Mouse (Mus musculus) lung, postnatal 0 days (tissue): Measurements from ENCODE around the gene Ednra. TPM values are rescaled to one million over a fixed set of nuclear protein-coding genes. Genes with fewer than 3 reads are reported as not detected.
A peak's percentile ranks its signal among the peaks of the same experiment; 100 is the strongest.

ENCODE experiments used
- ATAC-seq: fragments of 200-750 bp; cut with Nextera tagmentation; 2 replicates; pipeline ENCODE4 v1.8.0; 2017; ENCODE audit warnings: moderate library complexity
- DNase-seq: peaks from one replicate; pipeline ENCODE4 v3.0.0-alpha.2; 2016; ENCODE audit warnings: low spot score
- H3K27ac ChIP-seq: fragments of 300-500 bp; sonication (generic); 2 replicates; pipeline ENCODE4 v1.5.1; 2014; ENCODE audit warnings: antibody characterized with exemption, mild to moderate bottlenecking, low read length, mixed read lengths
- H3K27me3 ChIP-seq: fragments of 300-500 bp; sonication (generic); replicated peaks from 2 replicates; pipeline ENCODE4 v1.6.1; 2014; ENCODE audit warnings: low read length, mixed read lengths; ENCODE audit not compliant: insufficient read depth
- H3K36me3 ChIP-seq: fragments of 300-500 bp; sonication (generic); 2 replicates; pipeline ENCODE4 v1.6.1; 2014; ENCODE audit warnings: low read length, mixed read lengths; ENCODE audit not compliant: insufficient read depth
- H3K4me1 ChIP-seq: fragments of 300-500 bp; sonication (generic); 2 replicates; pipeline ENCODE4 v1.6.1; 2014; ENCODE audit warnings: antibody characterized with exemption, low read depth, low read length, mixed read lengths; ENCODE audit not compliant: insufficient read depth
- H3K4me2 ChIP-seq: fragments of 300-500 bp; sonication (generic); replicated peaks from 2 replicates; pipeline ENCODE4 v1.6.1; 2014; ENCODE audit warnings: low read depth, mild to moderate bottlenecking, low read length, moderate library complexity, mixed read lengths
- H3K4me3 ChIP-seq: fragments of 300-500 bp; sonication (generic); 2 replicates; pipeline ENCODE4 v1.5.1; 2014; ENCODE audit warnings: low read depth, low read length
- H3K9ac ChIP-seq: fragments of 300-500 bp; sonication (generic); replicated peaks from 2 replicates; pipeline ENCODE4 v1.6.1; 2014; ENCODE audit warnings: low read depth, mild to moderate bottlenecking
- H3K9me3 ChIP-seq: fragments of 300-500 bp; sonication (generic); 2 replicates; pipeline ENCODE4 v1.6.1; 2016; ENCODE audit warnings: low read length, mixed read lengths
- CTCF ChIP-seq: IDR thresholded peaks from 2 replicates; pipeline ENCODE4 v1.5.1; 2016; ENCODE audit warnings: antibody characterized with exemption, mild to moderate bottlenecking
- EP300 ChIP-seq: IDR thresholded peaks from 2 replicates; pipeline ENCODE4 v1.6.1; 2016; ENCODE audit warnings: antibody characterized with exemption, mild to moderate bottlenecking, control low read depth
- WGBS: fragments of 180-500 bp; shearing (Covaris S2); extraction: QIAGEN DNeasy Blood & Tissue Kit; methylation state at CpG from one replicate; pipeline ENCODE4 v1.1.7; 2014; 5-methylcytosine and 5-hydroxymethylcytosine counted together
- polyA plus RNA-seq: library from polyadenylated mRNA; unstranded; fragments of >200 nt; fragmentation: Nextera tagmentation; extraction: Ambion mirVana; gene quantifications from 2 replicates; pipeline ENCODE4 v1.2.1, GENCODE M21; 2015

Gene Ednra
- polyA plus RNA-seq, 1 experiment from 2014 or later = 57.6 TPM

- Histone ChIP-seq H3K27me3 (no peaks in the 10 kb centered on the region), H3K9ac (no peak overlapping the region), H3K27ac (no peak overlapping the region), H3K9me3 (no peaks in the 10 kb centered on the region), H3K4me1 (0 out of 2 replicates have a peak, but pooled peaks cover 2% of the 10 kb centered on the region), H3K4me3 (no peak overlapping the region), H3K36me3 (no peaks in the 10 kb centered on the region), H3K4me2 (no peak overlapping the region)
- TF ChIP-seq EP300 (no peak), CTCF (no peak)
- DNase-seq (peak; percentile 67), ATAC-seq (peak; percentile 67)
- WGBS = 44% methylated on average over 8 of the region's 8 CpGs
Observed at GRCm38 (mm10) chr8:77764253-77764652, 40.0 kb upstream of the Ednra start.

- no peak for TF ChIP-seq CTCF
- peak; percentile 62; the same call in 1 of the 2 replicates for TF ChIP-seq EP300
- DNase-seq = peak; percentile 70
- Histone ChIP-seq H3K27me3 (no peaks in the 10 kb centered on the region), H3K9ac (no peak overlapping the region), H3K4me3 (no peak overlapping the region), H3K4me1 (0 out of 2 replicates have a peak, but pooled peaks cover 2% of the 10 kb centered on the region), H3K36me3 (no peaks in the 10 kb centered on the region), H3K9me3 (no peaks in the 10 kb centered on the region), H3K4me2 (no peak overlapping the region), H3K27ac (no peak overlapping the region)
- 62% methylated on average over 3 of the region's 3 CpGs for WGBS
- peak; percentile 55 for ATAC-seq
Observed at GRCm38 (mm10) chr8:77762967-77763366, 38.7 kb upstream of the Ednra start.

- Histone ChIP-seq H3K4me2 (no peak overlapping the region), H3K4me1 (peaks cover 5% of the 10 kb centered on the region; the same call in 1 of the 2 replicates), H3K27me3 (no peaks in the 10 kb centered on the region), H3K27ac (0 out of 2 replicates have a peak overlapping the region, but pooled peaks have one; percentile 2), H3K9me3 (no peaks in the 10 kb centered on the region), H3K9ac (no peak overlapping the region), H3K4me3 (no peak overlapping the region), H3K36me3 (no peaks in the 10 kb centered on the region)
- peak; percentile 57 for ATAC-seq
- DNase-seq = peak; percentile 66
- WGBS = 22% methylated on average over 4 of the region's 4 CpGs
- no peak for TF ChIP-seq EP300
- TF ChIP-seq CTCF = no peak
Observed at GRCm38 (mm10) chr8:77755441-77755840, 31.2 kb upstream of the Ednra start.

- no peak overlapping the region for H3K27ac ChIP-seq
- no peaks in the 10 kb centered on the region for H3K9me3 ChIP-seq
- no peaks in the 10 kb centered on the region for H3K36me3 ChIP-seq
- no peaks in the 10 kb centered on the region for H3K27me3 ChIP-seq
- no peak overlapping the region for H3K4me3 ChIP-seq
- peaks cover 5% of the 10 kb centered on the region; the same call in 1 of the 2 replicates for H3K4me1 ChIP-seq
- ATAC-seq (no peak), DNase-seq (no peak)
- no peak overlapping the region for H3K4me2 ChIP-seq
- no peak for TF ChIP-seq EP300
- TF ChIP-seq CTCF = no peak
- no peak overlapping the region for H3K9ac ChIP-seq
- 83% methylated on average over 5 of the region's 5 CpGs for WGBS
Observed at GRCm38 (mm10) chr8:77753796-77754195, 29.5 kb upstream of the Ednra start.

GRCm38 (mm10) chr8:77752041-77752440 lies 27.8 kb upstream of the Ednra start:
- Histone ChIP-seq H3K4me2 (no peak overlapping the region), H3K27me3 (no peaks in the 10 kb centered on the region), H3K9ac (no peak overlapping the region), H3K4me3 (no peak overlapping the region), H3K36me3 (no peaks in the 10 kb centered on the region), H3K27ac (no peak overlapping the region), H3K4me1 (peaks cover 5% of the 10 kb centered on the region; the same call in 1 of the 2 replicates), H3K9me3 (no peaks in the 10 kb centered on the region)
- DNase-seq (no peak), ATAC-seq (no peak)
- WGBS = 38% methylated on average over 3 of the region's 3 CpGs
- TF ChIP-seq EP300 (no peak), CTCF (no peak)

- DNase-seq (no peak), ATAC-seq (no peak)
- Histone ChIP-seq H3K4me3 (no peak overlapping the region), H3K27me3 (no peaks in the 10 kb centered on the region), H3K36me3 (no peaks in the 10 kb centered on the region), H3K4me1 (peaks cover 2% of the 10 kb centered on the region; the same call in 1 of the 2 replicates), H3K27ac (no peak overlapping the region), H3K9ac (no peak overlapping the region), H3K4me2 (no peak overlapping the region), H3K9me3 (no peaks in the 10 kb centered on the region)
- WGBS = 67% methylated on average over 4 of the region's 4 CpGs
- TF ChIP-seq EP300 (no peak), CTCF (no peak)
Observed at GRCm38 (mm10) chr8:77750407-77750806, 26.1 kb upstream of the Ednra start.

- Histone ChIP-seq H3K36me3 (no peaks in the 10 kb centered on the region), H3K9ac (no peak overlapping the region), H3K27me3 (no peaks in the 10 kb centered on the region), H3K4me1 (no peaks in the 10 kb centered on the region), H3K4me3 (no peak overlapping the region), H3K9me3 (no peaks in the 10 kb centered on the region), H3K27ac (no peak overlapping the region), H3K4me2 (no peak overlapping the region)
- TF ChIP-seq EP300 (no peak), CTCF (no peak)
- ATAC-seq (no peak), DNase-seq (no peak)
- WGBS = 77% methylated on average over 3 of the region's 3 CpGs
Observed at GRCm38 (mm10) chr8:77744476-77744875, 20.2 kb upstream of the Ednra start.
